Mouse (Mus musculus) ES-Bruce4 (cell line): Measurements from ENCODE around the gene Ooep. TPM values are rescaled to one million over a fixed set of nuclear protein-coding genes. Genes with fewer than 3 reads are reported as not detected.

Source experiments
- H3K27ac ChIP-seq: 2 replicates; pipeline ENCODE4 v1.5.1; 2012; ENCODE audit warnings: low read length, inconsistent platforms; ENCODE audit not compliant: insufficient read depth
- H3K27me3 ChIP-seq: 2 replicates; pipeline ENCODE4 v1.6.1; 2012; ENCODE audit warnings: mild to moderate bottlenecking, low read length, inconsistent platforms; ENCODE audit not compliant: control insufficient read depth, poor library complexity, insufficient read depth, severe bottlenecking
- H3K36me3 ChIP-seq: 2 replicates; pipeline ENCODE4 v1.6.1; 2012; ENCODE audit warnings: inconsistent platforms, mild to moderate bottlenecking, low read length, moderate library complexity; ENCODE audit not compliant: control insufficient read depth, poor library complexity, insufficient read depth, severe bottlenecking
- H3K4me1 ChIP-seq: one replicate; pipeline ENCODE4 v1.8.1; 2011; ENCODE audit warnings: low read length; ENCODE audit not compliant: control insufficient read depth, insufficient read depth
- H3K4me3 ChIP-seq: 2 replicates; pipeline ENCODE4 v1.5.1; 2011; ENCODE audit warnings: low read depth, mild to moderate bottlenecking, low read length
- H3K9ac ChIP-seq: 2 replicates; pipeline ENCODE4 v1.6.1; 2012; ENCODE audit warnings: low read depth, mild to moderate bottlenecking, inconsistent platforms; ENCODE audit not compliant: poor library complexity, severe bottlenecking
- H3K9me3 ChIP-seq: replicated peaks from 2 replicates; pipeline ENCODE4 v1.6.1; 2012; ENCODE audit warnings: mild to moderate bottlenecking, low read length, inconsistent platforms; ENCODE audit not compliant: control insufficient read depth, poor library complexity, insufficient read depth, severe bottlenecking
- CTCF ChIP-seq: IDR thresholded peaks from one replicate; pipeline ENCODE4 v1.8.1; 2011; ENCODE audit warnings: low read depth, low read length
- EP300 ChIP-seq: IDR thresholded peaks from 2 replicates; pipeline ENCODE4 v1.6.1; 2011; ENCODE audit warnings: low read depth, low read length; ENCODE audit not compliant: insufficient read depth
- POLR2A ChIP-seq: IDR thresholded peaks from one replicate; pipeline ENCODE4 v1.8.1; 2011; ENCODE audit warnings: low read length; ENCODE audit not compliant: insufficient read depth
- polyA plus RNA-seq: library from polyadenylated mRNA; stranded (reverse); fragments of >200 nt; gene quantifications from 2 replicates; pipeline ENCODE4 v1.2.4, GENCODE M21; 2011; ENCODE audit warnings: low read depth; ENCODE audit not compliant: missing spikeins, insufficient read depth, insufficient read length

Ooep gene
- polyA plus RNA-seq, 1 experiment, result 86.4 TPM

- Histone ChIP-seq H3K36me3 (peaks cover 3% of the 10 kb centered on the region; the same call in 1 of the 2 replicates), H3K4me1 (no peaks in the 10 kb centered on the region), H3K9ac (peak within 1 kb of the TSS; percentile 71), H3K9me3 (no peaks in the 10 kb centered on the region), H3K27me3 (peaks cover 5% of the 10 kb centered on the region; the same call in 1 of the 2 replicates), H3K27ac (no peak within 1 kb of the TSS), H3K4me3 (peak within 1 kb of the TSS; percentile 69)
- TF ChIP-seq POLR2A, result no peak
- no peak for TF ChIP-seq CTCF
- no peak for TF ChIP-seq EP300
These were observed 17.3 kb upstream of the Ooep start, which contains the start of gene Ddx43 for GRCm38 (mm10) chr9:78395630-78396351. TSS of gene Ddx43 (plus strand) at chr9:78395777.

DNA sequence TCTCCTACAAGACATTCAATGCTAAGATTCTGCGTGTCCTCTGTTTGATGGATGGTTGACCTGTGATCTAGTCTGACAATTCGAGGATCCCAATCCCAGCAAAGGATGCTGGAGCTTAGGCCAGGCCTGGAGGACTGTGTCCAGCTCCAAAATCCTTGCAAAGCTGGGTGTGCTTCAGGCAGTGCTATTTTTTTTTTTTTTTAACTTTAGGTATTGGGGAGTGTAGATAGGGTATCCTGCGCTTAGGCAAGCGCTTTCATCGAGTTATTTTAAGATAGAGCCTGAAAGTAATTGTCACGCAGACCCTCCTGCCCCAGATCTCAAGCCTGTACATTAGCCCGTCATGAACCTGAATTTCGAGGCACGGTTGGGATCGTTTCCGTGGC is 16.7 kb upstream of the Ooep start:
- H3K27me3 ChIP-seq, result peaks cover 5% of the 10 kb centered on the region; the same call in 1 of the 2 replicates

GRCm38 (mm10) chr9:78394602-78395001 is 16.1 kb upstream of the Ooep start:
- H3K27me3 ChIP-seq, result peaks cover 5% of the 10 kb centered on the region; the same call in 1 of the 2 replicates
- H3K36me3 ChIP-seq, result no peaks in the 10 kb centered on the region

More for the DNA sequence above, 16.7 kb upstream of the Ooep start:
- H3K4me3 ChIP-seq, result 0 out of 2 replicates have a peak overlapping the region, but pooled peaks have one; percentile 7
- H3K9ac ChIP-seq, result no peak overlapping the region
- H3K36me3 ChIP-seq, result no peaks in the 10 kb centered on the region
- no peaks in the 10 kb centered on the region for H3K9me3 ChIP-seq
- H3K4me1 ChIP-seq, result no peaks in the 10 kb centered on the region
- TF ChIP-seq CTCF (no peak), POLR2A (no peak), EP300 (no peak)
- H3K27ac ChIP-seq, result no peak overlapping the region

GRCm38 (mm10) chr9:78393741-78394140 is 15.2 kb upstream of the Ooep start:
- TF ChIP-seq EP300 (no peak), CTCF (no peak), POLR2A (no peak)
- no peak overlapping the region for H3K9ac ChIP-seq
- no peaks in the 10 kb centered on the region for H3K9me3 ChIP-seq
- H3K4me1 ChIP-seq, result peaks cover 2% of the 10 kb centered on the region
- no peak overlapping the region for H3K27ac ChIP-seq
- H3K36me3 ChIP-seq, result no peaks in the 10 kb centered on the region
- H3K27me3 ChIP-seq, result peaks cover 5% of the 10 kb centered on the region; the same call in 1 of the 2 replicates
- no peak overlapping the region for H3K4me3 ChIP-seq

More at GRCm38 (mm10) chr9:78394602-78395001, 16.1 kb upstream of the Ooep start:
- H3K4me3 ChIP-seq, result no peak overlapping the region
- H3K9ac ChIP-seq, result no peak overlapping the region
- H3K27ac ChIP-seq, result no peak overlapping the region
- no peaks in the 10 kb centered on the region for H3K9me3 ChIP-seq
- peaks cover 2% of the 10 kb centered on the region for H3K4me1 ChIP-seq
- TF ChIP-seq POLR2A (no peak), EP300 (no peak), CTCF (no peak)

GRCm38 (mm10) chr9:78389981-78390380 is 11.5 kb upstream of the Ooep start:
- no peak overlapping the region for H3K9ac ChIP-seq
- H3K36me3 ChIP-seq, result no peaks in the 10 kb centered on the region
- peaks cover 5% of the 10 kb centered on the region; the same call in 1 of the 2 replicates for H3K27me3 ChIP-seq
- no peak overlapping the region for H3K27ac ChIP-seq
- peaks cover 2% of the 10 kb centered on the region for H3K4me1 ChIP-seq
- no peak overlapping the region for H3K4me3 ChIP-seq
- H3K9me3 ChIP-seq, result no peaks in the 10 kb centered on the region
- TF ChIP-seq CTCF (no peak), EP300 (no peak), POLR2A (no peak)

DNA sequence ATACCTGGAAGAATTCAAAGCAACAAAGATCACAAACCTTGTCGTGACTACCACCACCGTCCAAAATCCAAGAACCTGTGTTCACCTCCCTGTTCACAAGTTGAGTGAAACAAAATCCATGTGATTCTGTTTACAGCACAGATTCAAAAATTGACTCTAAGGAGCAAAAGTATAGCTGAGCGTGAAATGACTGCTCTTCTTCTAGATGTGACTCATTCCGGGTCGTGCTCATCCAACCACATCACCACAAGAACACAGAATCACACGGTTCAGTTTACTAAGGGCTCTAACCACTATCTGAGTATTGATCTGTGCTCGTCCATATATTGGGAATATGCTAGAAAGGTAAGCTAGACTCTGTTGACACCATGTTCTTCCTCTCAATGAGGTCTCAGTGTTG is 8.4 kb upstream of the Ooep start:
- H3K36me3 ChIP-seq, result no peaks in the 10 kb centered on the region
- H3K27ac ChIP-seq, result no peak overlapping the region
- TF ChIP-seq CTCF, result no peak
- no peak for TF ChIP-seq POLR2A
- TF ChIP-seq EP300, result no peak
- H3K4me3 ChIP-seq, result no peak overlapping the region
- H3K27me3 ChIP-seq, result no peaks in the 10 kb centered on the region
- H3K9me3 ChIP-seq, result no peaks in the 10 kb centered on the region
- peaks cover 2% of the 10 kb centered on the region for H3K4me1 ChIP-seq
- H3K9ac ChIP-seq, result no peak overlapping the region
